ENCODE assay signal across 19 mouse cellular contexts in the genomic region with DNA sequence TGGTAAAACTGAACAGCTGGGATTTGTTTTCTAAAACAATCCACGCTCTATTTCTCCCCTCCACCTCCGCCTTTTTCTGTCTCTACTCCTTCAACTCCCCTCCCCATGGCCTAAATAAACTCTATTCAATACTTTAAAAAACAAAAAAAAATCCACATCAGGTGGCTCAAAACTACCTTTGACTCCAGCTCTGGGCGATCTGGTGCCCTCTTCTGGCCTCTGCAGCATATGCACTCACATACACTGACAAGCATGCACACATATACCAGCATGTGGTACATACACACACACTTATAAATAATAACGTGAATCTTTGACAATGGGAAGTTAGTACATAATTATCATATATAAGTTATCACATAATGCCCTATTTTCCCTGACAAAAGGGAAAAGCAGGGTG. TPM values are rescaled to one million over a fixed set of nuclear protein-coding genes. Genes with fewer than 3 reads are reported as not detected.
DNase-seq lines count a peak whose midpoint lies in the region; ATAC-seq and TF ChIP-seq lines count a peak whose summit lies in the region.
"Had no signal": no experiment of that assay in that cellular context is flagged by ENCODE, and none has a peak within 500 bp of the region (broad histone marks: within the 10 kb centered on the region; RNA-seq: fewer than 3 reads in every experiment).

No protein-coding gene starts in this region.

- no peaks in the 10 kb centered on the region for H3K4me1 ChIP-seq in liver, adult 2 months (ENCODE audit: control insufficient read depth, insufficient read depth, low read length)
- H3K4me1 ChIP-seq in liver, embryonic 12.5 days = peaks cover 25% of the 10 kb centered on the region
- H3K4me1 ChIP-seq: heart, embryonic 15.5 days had no signal

- peak; percentile 41; the same call in 1 of the 2 replicates for TF ChIP-seq CTCF in liver, adult 2 months (IDR thresholded peaks at IDR 0.05; ENCODE audit: low read depth, low read length)

- ATAC-seq in liver, embryonic 12.5 days = no peak

- no peaks in the 10 kb centered on the region for H3K9me3 ChIP-seq in liver, embryonic 12.5 days (replicated peaks)
- H3K9me3 ChIP-seq: heart, embryonic 15.5 days; liver, embryonic 13.5 days had no signal

- no peak overlapping the region for H3K9ac ChIP-seq in liver, adult 2 months (ENCODE audit: low read depth, low read length)
- H3K9ac ChIP-seq in liver, embryonic 12.5 days = no peak overlapping the region
- H3K9ac ChIP-seq: heart, embryonic 15.5 days; hindbrain, embryonic 14.5 days; liver, embryonic 13.5 days had no signal

- DNase-seq in liver, adult 2 months (ENCODE audit: extremely low read depth, low read depth, low spot score) = no peak
- DNase-seq in B cell, adult 2 months = peak; percentile 56 to 61
- DNase-seq in ES-CJ7 (ENCODE audit: low read depth, low spot score) (peak; percentile 31), adipocyte (ENCODE audit: low spot score) (no peak)
- peak; percentile 64 for DNase-seq in splenic B cell, adult 2 months (ENCODE audit: low read depth, low spot score)
- no peak for DNase-seq in heart, postnatal 14 days
- DNase-seq: cerebellum, adult 9-10 months; kidney, adult 8-10 months; liver, embryonic 13.5 days; right cerebral cortex, adult 18-20 months had no signal

- no peak overlapping the region for H3K4me2 ChIP-seq in liver, embryonic 12.5 days
- H3K4me2 ChIP-seq: heart, embryonic 15.5 days; hindbrain, embryonic 14.5 days; liver, embryonic 13.5 days had no signal

- no peaks in the 10 kb centered on the region for H3K27me3 ChIP-seq in liver, adult 2 months (ENCODE audit: control insufficient read depth, insufficient read depth, low read length)
- no peaks in the 10 kb centered on the region for H3K27me3 ChIP-seq in liver, embryonic 12.5 days (replicated peaks)
- H3K27me3 ChIP-seq in splenic B cell, adult 2 months (ENCODE audit: control insufficient read depth, insufficient read depth, low read length, poor library complexity, severe bottlenecking) = no peaks in the 10 kb centered on the region
- H3K27me3 ChIP-seq: heart, embryonic 15.5 days; liver, embryonic 13.5 days had no signal

- no peak for TF ChIP-seq POLR2A in liver, adult 2 months (IDR thresholded peaks at IDR 0.05; ENCODE audit: extremely low read depth, insufficient read depth, low read length)

- intact Hi-C loops in heart, postnatal 14 days (cut with DNase I) = no loop called here

- no peak overlapping the region for H3K27ac ChIP-seq in liver, adult 2 months (replicated peaks; ENCODE audit: insufficient read depth, low read depth, low read length)
- no peak overlapping the region for H3K27ac ChIP-seq in liver, embryonic 12.5 days
- H3K27ac ChIP-seq: embryonic facial prominence, embryonic 10.5 days; heart, embryonic 15.5 days; hindbrain, embryonic 14.5 days; liver, embryonic 13.5 days had no signal

- no peaks in the 10 kb centered on the region for H3K79me2 ChIP-seq in liver, adult 2 months (ENCODE audit: control insufficient read depth, insufficient read depth, low read length)

- H3K4me3 ChIP-seq in liver, adult 2 months (ENCODE audit: insufficient read depth, low read depth, low read length) = no peak overlapping the region
- no peak overlapping the region for H3K4me3 ChIP-seq in liver, embryonic 12.5 days
- H3K4me3 ChIP-seq: embryonic facial prominence, embryonic 10.5 days; heart, embryonic 15.5 days; liver, embryonic 13.5 days had no signal

- WGBS in liver, adult 2 months = 96% methylated on average over 4 of the region's 4 CpGs
- 74% methylated on average over 4 of the region's 4 CpGs for WGBS in liver, embryonic 12.5 days (ENCODE audit: insufficient replicate concordance)

- no peaks in the 10 kb centered on the region for H3K36me3 ChIP-seq in liver, adult 2 months (ENCODE audit: control insufficient read depth, insufficient read depth, low read length)
- H3K36me3 ChIP-seq in liver, embryonic 12.5 days = no peaks in the 10 kb centered on the region
- no peaks in the 10 kb centered on the region for H3K36me3 ChIP-seq in splenic B cell, adult 2 months (ENCODE audit: control insufficient read depth, insufficient read depth, low read length, poor library complexity, severe bottlenecking)
- H3K36me3 ChIP-seq: embryonic facial prominence, embryonic 10.5 days; heart, embryonic 15.5 days; liver, embryonic 13.5 days had no signal

RNA-seq across cellular contexts. Expression of a gene that starts 4.6 kb away (rescaled TPM):
- total RNA-seq in liver, adult 2 months (2014; rRNA removed) = not detected in 2 replicates
- polyA plus RNA-seq in liver, adult 2 months (2012; rRNA removed) = not detected in 2 replicates
- 1.5 and 1.6 TPM in 2 replicates for polyA plus RNA-seq in liver, embryonic 12.5 days (2016; fragmentation: Nextera tagmentation; extraction: Ambion mirVana)
- total RNA-seq in heart, postnatal 14 days (2021) = not detected
- total RNA-seq: layer of hippocampus, adult 8-10 months; left cerebral cortex, postnatal 10 days had no signal
- polyA plus RNA-seq: embryonic facial prominence, embryonic 10.5 days; frontal cortex, adult 2 months; gonadal fat pad, adult 2 months; heart, embryonic 15.5 days; hindbrain, embryonic 14.5 days; neural tube, embryonic 14.5 days had no signal

RNA-seq across cellular contexts. Expression of a gene that starts 9.6 kb away (rescaled TPM):
- total RNA-seq in liver, adult 2 months (2014; rRNA removed) = 4.1 and 5.3 TPM in 2 replicates
- polyA plus RNA-seq in liver, adult 2 months (2012; rRNA removed) = 3.1 and 5.9 TPM in 2 replicates
- 26.5 and 29.9 TPM in 2 replicates for polyA plus RNA-seq in liver, embryonic 12.5 days (2016; fragmentation: Nextera tagmentation; extraction: Ambion mirVana)
- total RNA-seq in heart, postnatal 14 days (2021) = 1 to 10 TPM; 5.8 to 7.3 TPM

Comparison
In these comparisons a context has a peak if more than half of its experiments do, and no peak if none do; other contexts are left out.
1. DNase-seq: peak in B cell, adult 2 months (2 of 2), ES-CJ7 (single experiment) and splenic B cell, adult 2 months (single experiment); none in liver, adult 2 months (single experiment), heart, postnatal 14 days (0 of 2) and adipocyte (single experiment).